26 mouse cellular contexts compared by ENCODE assay signal in genomic region chr3:50605750-50606149, GRCm38 (mm10).
DNase-seq lines count a peak whose midpoint lies in the region; ATAC-seq and TF ChIP-seq lines count a peak whose summit lies in the region.
"Had no signal": no experiment of that assay in that cellular context is flagged by ENCODE, and none has a peak within 500 bp of the region (broad histone marks: within the 10 kb centered on the region; RNA-seq: fewer than 3 reads in every experiment).

No protein-coding gene starts in this region.

- no peaks in the 10 kb centered on the region for H3K27me3 ChIP-seq in forebrain, embryonic 13.5 days
- H3K27me3 ChIP-seq: CH12.LX; forebrain, embryonic 15.5 days; hindbrain, embryonic 13.5 days had no signal

- H3K4me1 ChIP-seq in forebrain, embryonic 13.5 days: no peaks in the 10 kb centered on the region; the same call in 1 of the 2 replicates
- H3K4me1 ChIP-seq: forebrain, embryonic 15.5 days had no signal

- 0 out of 2 replicates have a peak overlapping the region, but pooled peaks have one; percentile 32 for H3K27ac ChIP-seq in layer of hippocampus, adult 2 months
- peak overlapping the region; percentile 10; the same call in 1 of the 2 replicates for H3K27ac ChIP-seq in macrophage
- H3K27ac ChIP-seq in forebrain, embryonic 13.5 days: no peak overlapping the region
- H3K27ac ChIP-seq: forebrain, embryonic 15.5 days; hindbrain, embryonic 10.5 days; hindbrain, embryonic 13.5 days had no signal

- peak; percentile 62 for ATAC-seq in common myeloid progenitor, adult 5-6 weeks (replicated peaks; ENCODE audit: low read depth, poor library complexity, severe bottlenecking)
- peak; percentile 61; the same call in 1 of the 2 replicates for ATAC-seq in monocyte, adult 5-6 weeks (replicated peaks; ENCODE audit: insufficient number of reproducible peaks, low FRiP score, low TSS enrichment, poor library complexity, severe bottlenecking)
- no peak for ATAC-seq in forebrain, embryonic 13.5 days
- ATAC-seq: activated CD4-positive, CD25-positive, alpha-beta regulatory T cell, adult 4 months; forebrain, embryonic 15.5 days; hindbrain, embryonic 16.5 days had no signal

- H3K79me2 ChIP-seq in macrophage (ENCODE audit: inconsistent target): no peaks in the 10 kb centered on the region

- H3K4me3 ChIP-seq in layer of hippocampus, adult 2 months: no peak overlapping the region
- no peak overlapping the region for H3K4me3 ChIP-seq in macrophage (ENCODE audit: inconsistent target)
- H3K4me3 ChIP-seq in forebrain, embryonic 13.5 days: no peak overlapping the region
- H3K4me3 ChIP-seq: forebrain, embryonic 15.5 days; hindbrain, embryonic 10.5 days; hindbrain, embryonic 13.5 days had no signal

- H3K9ac ChIP-seq in forebrain, embryonic 13.5 days: no peak overlapping the region
- H3K9ac ChIP-seq: forebrain, embryonic 15.5 days; hindbrain, embryonic 13.5 days had no signal

- no peak overlapping the region for H3K4me2 ChIP-seq in forebrain, embryonic 13.5 days
- H3K4me2 ChIP-seq: forebrain, embryonic 15.5 days; heart, embryonic 11.5 days; hindbrain, embryonic 13.5 days had no signal

- no peak for TF ChIP-seq CTCF in layer of hippocampus, adult 2 months (conservative IDR thresholded peaks at IDR 0.05)

- H3K9me3 ChIP-seq in forebrain, embryonic 13.5 days (replicated peaks): no peaks in the 10 kb centered on the region
- H3K9me3 ChIP-seq: forebrain, embryonic 15.5 days; G1E; hindbrain, embryonic 10.5 days; hindbrain, embryonic 13.5 days had no signal

- no peaks in the 10 kb centered on the region for H3K36me3 ChIP-seq in macrophage (ENCODE audit: inconsistent target)
- H3K36me3 ChIP-seq in forebrain, embryonic 13.5 days (ENCODE audit: poor library complexity, severe bottlenecking): no peaks in the 10 kb centered on the region
- H3K36me3 ChIP-seq: forebrain, embryonic 15.5 days; G1E; hindbrain, embryonic 10.5 days; hindbrain, embryonic 13.5 days had no signal

- intact Hi-C loops in left cerebral cortex, postnatal 25 days (cut with DNase I): no loop called here

- 16% methylated on average over 4 of the region's 4 CpGs for WGBS in macrophage (ENCODE audit: missing documents)
- WGBS in forebrain, embryonic 13.5 days: 88% methylated on average over 4 of the region's 4 CpGs

- DNase-seq in layer of hippocampus, adult 2 months (ENCODE audit: low spot score in 2 of 2): no peak
- DNase-seq in layer of hippocampus, postnatal 25 days (ENCODE audit: extremely low spot score in 1 of 2, low spot score in 1 of 2): no peak
- no peak for DNase-seq in left cerebral cortex, postnatal 25 days (ENCODE audit: low spot score in 2 of 2)
- DNase-seq in thymus, adult 18-20 months: no peak
- DNase-seq: adrenal gland, adult 8-10 months; adrenal gland, postnatal 25 days; B cell, adult 2 months; cerebellum, adult 11-12 months; cerebellum, adult 8-10 months; cerebellum, postnatal 10 days; cerebellum, postnatal 36 days; gastrocnemius, postnatal 10 days; gastrocnemius, postnatal 36 days; heart, adult 11 months had no signal
